Mouse (Mus musculus): ENCODE measurements around the gene Scel. TPM values are rescaled to one million over a fixed set of nuclear protein-coding genes. Genes with fewer than 3 reads are reported as not detected.

The Scel gene
- total RNA-seq, 2 experiments from 2014 or later = 1.1 to 1.4 TPM

DNA sequence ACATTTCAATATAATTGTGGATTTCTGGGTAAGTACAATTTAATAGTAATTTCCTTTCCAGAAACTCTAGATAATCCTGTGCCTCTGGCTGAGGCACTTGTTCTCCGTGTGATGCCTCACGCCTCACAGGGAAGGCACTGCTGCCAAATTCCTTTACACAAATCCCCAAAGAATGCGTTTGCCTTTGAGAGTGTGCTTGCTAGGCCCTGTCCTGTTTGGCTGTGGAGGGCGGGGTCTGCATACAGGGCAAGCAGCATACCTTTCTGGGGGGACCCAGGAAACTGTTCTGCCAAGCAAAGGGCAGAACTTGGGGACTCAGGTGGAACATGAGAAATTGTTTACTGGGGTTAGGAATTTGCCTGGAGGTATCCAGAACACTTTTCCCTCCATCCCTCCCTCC, 12.2 kb upstream of the Scel start:
- no peak for DNase-seq (ENCODE audit: low spot score in 2 of 2)
- intact Hi-C loops (cut with DNase I) = no loop called here

DNA sequence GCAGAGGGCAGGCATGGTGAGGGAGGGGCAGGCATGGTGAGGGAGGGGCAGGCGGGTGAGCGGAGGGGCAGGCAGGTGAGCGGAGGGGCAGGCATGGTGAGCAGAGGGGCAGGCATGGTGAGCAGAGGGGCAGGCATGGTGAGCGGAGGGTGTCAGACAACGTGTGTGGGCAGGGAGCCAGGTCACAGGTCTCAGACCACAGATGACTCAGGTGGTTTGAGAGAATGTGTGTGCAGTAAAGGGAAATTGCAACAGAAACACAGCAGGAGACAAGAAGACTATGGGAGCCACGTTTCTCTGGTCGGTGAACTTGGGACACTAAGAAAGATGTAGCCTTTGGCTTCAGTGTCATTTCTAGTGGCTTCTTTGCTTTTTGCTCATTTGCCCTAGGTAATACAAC, 8.6 kb upstream of the Scel start:
- no peak for DNase-seq (ENCODE audit: low spot score in 2 of 2)
- intact Hi-C loops (cut with DNase I) = no loop called here

DNA sequence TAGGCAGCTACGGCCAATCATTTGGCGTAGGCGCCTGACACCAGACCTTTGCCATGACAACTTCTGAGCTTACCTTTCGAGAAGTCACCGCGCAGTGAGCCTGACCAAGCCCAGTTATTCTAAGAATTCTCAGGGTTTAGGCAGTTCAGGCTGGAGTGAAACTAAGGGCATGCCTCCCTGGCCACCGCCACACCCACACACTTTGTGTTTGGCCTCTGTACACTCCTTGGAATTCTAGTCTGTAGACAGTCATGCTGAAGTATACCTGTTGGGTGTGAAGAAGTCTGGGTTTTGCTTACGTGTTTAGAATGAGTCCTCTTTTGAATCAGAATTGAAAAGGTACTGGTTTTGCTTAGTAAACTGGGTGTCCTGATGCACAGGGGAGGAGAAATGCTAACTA, 3.6 kb upstream of the Scel start:
- DNase-seq (ENCODE audit: low spot score in 2 of 2) = no peak
- intact Hi-C loops (cut with DNase I) = no loop called here

DNA sequence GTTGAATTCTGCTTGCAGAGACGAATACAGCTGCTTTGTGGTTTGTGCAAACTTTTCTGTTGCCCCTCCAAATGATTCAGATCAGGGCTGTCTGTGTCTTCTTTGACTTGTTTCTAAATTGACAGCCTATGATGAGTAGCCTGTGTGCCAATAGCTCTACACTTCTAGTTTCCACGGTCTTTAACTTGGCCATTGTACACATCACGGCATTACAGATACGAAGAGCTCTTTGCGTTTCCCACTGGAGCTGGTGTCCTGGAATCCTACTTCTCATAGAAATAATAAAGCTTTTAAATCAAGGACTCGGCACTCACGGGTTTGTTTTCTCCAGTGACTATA, 300 bp downstream of the Scel start:
- intact Hi-C loops (cut with DNase I) = loop anchor here (2.0 kb wide), 1 partner anchor 45 kb away; no protein-coding TSS in a partner anchor
- DNase-seq (ENCODE audit: low spot score in 2 of 2) = no peak

DNA sequence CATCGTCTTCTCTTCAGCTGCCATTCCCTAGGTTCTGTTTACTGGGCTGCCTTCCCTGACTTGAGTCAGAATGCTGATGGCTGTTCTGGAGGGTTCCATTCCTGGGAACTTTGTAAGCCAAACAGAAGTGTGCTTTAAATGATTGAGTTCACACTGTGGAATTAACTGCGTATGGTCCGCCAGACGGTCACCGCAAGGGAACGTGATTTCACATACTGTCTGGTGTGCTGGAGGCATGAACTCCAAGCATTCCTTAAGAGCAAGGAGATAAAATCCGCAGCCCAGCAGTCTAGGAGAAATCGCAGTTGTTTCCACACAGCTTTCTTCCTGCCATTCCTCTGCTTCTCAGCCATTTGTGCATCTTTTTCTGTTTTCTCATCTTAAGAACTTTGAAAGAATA, 2.3 kb downstream of the Scel start:
- intact Hi-C loops (cut with DNase I) = no loop called here
- no peak for DNase-seq (ENCODE audit: low spot score in 2 of 2)

DNA sequence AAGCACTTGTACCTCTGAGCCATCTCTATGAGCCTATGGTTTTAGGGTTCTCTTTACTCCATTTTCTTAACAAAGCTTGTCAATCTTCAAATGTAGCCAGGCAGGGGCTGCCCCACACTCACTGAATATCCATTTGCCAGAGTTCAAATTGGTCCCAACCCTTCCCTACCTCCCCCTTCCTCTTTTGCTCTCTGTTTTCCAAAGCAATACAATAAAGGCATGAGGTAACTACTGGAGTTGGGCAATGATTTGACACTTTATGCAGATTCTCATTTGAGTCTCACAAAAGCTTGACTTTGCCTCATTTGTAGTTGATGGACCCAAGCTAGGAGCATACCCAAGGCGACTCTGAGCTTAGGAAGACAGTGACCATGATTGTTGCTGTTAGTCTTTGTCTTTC, 13.1 kb downstream of the Scel start:
- no peak for DNase-seq (ENCODE audit: low spot score in 2 of 2)
- intact Hi-C loops (cut with DNase I) = no loop called here

DNA sequence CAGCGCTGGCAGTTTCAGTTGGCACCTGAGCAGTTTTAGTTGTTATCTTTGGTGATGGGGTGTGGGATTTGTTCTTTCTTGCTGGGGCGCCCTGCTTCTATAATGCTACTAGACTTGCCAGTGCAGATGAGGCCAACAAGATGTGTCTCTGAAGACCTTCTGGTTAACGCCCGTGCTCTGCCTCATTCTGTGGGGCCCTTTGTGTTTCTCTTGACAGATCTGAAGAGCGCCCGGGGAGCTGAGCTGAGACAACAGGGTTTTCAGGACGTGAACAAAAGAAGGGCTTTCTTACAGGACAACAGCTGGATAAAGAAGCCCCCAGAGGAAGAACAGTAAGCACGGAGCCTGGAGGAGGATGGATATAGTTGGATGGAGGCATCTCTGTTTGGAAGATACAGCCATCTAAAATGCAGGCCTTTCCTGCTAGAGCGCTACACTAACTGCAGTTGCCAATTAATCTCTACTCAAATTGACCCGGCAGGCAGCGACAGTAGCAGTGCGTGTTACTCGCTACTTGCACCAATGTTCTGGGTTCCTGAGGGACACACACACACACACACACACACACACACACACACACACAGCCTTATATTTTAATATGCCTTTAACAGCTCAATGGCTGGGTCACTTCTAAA, 16.7 kb downstream of the Scel start:
- intact Hi-C loops (cut with DNase I) = loop anchor here (10.0 kb wide), 1 partner anchor 305 kb away; no protein-coding TSS in a partner anchor
- no peak for DNase-seq (ENCODE audit: low spot score in 2 of 2)

DNA sequence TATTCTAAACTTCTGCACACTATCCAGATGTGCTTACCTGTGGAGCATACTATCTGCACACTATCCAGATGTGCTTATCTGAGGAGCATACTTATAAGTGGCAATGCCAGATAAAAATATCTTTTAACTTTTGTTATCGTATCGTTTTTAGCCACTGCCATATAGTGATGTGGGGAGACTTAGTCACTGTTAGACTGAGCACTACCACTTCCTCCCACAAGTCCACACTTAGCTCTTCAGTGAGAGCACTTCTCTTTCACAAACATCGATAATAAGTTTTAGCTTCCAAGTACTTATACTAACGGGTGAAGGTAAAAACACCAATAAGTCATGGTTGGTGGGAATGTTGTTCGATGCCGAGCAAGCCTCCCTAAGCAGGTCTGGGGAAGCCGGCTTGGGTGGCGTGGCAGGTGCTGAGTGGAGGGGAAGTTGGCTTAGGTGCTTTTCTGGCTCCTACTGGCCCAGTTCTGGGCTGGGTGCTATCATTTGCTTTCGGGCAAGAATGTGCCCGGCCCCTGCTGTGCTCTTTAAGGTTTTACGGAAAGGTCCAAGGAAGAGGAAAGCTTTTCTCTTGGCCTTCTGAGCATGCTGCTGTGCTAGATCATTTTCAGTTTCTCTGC, 18.7 kb downstream of the Scel start:
- no peak for DNase-seq (ENCODE audit: low spot score in 2 of 2)
- intact Hi-C loops (cut with DNase I) = loop anchor here (10.0 kb wide), 1 partner anchor 307 kb away; no protein-coding TSS in a partner anchor

DNA sequence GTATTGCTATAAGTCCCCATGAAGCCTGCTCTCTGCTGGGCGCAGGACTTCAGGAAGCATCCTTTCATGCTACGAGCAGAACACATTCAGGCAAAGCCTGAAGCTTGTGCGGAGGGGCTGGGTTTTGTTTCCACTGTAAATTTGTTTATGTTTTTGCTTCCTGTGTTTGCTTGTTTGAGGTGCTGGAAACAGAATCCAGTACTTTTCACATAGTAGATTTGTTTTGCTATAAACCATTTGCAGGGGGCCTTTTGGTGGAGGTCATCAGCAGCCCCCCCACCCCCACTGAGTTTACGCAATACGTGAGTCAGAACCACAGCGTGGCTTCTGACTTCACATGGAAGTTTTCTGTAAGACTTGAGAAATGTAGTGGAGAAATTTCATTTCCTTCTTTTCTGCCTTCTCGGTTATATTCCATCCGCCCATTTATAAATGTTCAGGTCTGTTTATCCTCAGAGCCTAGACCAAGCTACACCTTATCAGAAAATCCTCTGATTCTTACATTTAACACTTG, 22.4 kb downstream of the Scel start:
- no peak for DNase-seq (ENCODE audit: low spot score in 2 of 2)
- intact Hi-C loops (cut with DNase I) = loop anchor here (2.0 to 10.0 kb wide), 4 partner anchors 63 to 523 kb away; no protein-coding TSS in a partner anchor

DNA sequence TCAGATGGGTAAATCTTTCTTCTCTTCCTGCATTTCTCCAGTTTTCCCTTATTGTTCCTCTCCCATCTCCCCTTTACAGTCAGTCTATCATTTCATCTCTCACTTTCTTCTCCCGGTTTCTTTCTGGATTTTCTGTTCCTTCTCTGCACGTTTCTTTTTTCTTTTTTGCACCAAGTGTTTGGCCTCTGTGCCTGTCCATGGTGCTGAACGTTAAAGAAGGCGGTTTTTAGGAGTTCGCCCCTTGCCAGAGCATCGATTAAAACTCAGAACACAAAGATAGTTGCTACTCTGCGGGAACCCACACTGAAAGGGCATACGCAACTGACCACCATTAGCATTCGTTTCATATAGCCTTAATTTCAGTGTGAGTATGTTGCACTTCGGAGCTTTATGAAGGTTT, 23.2 kb downstream of the Scel start:
- intact Hi-C loops (cut with DNase I) = loop anchor here (2.0 to 10.0 kb wide), 4 partner anchors 64 to 524 kb away; no protein-coding TSS in a partner anchor

DNA sequence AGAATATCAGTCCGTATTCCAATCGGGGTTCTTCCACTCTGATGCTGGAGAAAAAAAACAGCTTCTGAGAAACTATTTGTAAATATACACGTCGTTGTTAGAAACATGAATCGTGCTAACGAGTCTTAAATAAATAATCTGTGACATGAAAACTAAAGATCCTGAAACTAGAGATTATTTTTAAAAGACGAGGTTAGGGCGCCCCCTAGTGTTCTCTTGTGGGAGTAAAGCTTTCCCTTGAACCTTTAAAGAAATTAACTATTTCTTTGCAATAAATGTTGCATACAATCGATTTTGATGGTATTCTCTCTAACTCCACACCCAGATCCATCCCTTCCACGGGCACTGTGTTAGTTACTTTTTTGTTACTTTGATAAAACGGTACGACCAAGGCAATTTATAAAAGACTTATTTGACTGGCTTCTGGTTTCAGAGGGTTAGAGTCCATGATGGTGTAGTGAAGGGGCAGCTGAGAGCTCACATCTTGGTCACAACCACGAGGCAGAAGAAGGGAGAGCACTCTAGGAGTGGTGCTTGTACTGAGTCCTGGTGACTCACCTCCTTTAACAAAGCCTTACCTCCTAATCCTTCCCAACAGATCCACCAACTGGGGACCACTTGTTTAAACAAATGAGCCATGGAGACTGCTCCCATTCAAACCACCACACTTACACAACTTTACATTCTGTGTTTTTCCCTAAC, 24.4 kb downstream of the Scel start:
- intact Hi-C loops (cut with DNase I) = loop anchor here (2.0 to 10.0 kb wide), 4 partner anchors 65 to 525 kb away; no protein-coding TSS in a partner anchor
- no peak for DNase-seq (ENCODE audit: low spot score in 2 of 2)

More for the DNA sequence above, 23.2 kb downstream of the Scel start:
- DNase-seq (ENCODE audit: low spot score in 2 of 2) = no peak

DNA sequence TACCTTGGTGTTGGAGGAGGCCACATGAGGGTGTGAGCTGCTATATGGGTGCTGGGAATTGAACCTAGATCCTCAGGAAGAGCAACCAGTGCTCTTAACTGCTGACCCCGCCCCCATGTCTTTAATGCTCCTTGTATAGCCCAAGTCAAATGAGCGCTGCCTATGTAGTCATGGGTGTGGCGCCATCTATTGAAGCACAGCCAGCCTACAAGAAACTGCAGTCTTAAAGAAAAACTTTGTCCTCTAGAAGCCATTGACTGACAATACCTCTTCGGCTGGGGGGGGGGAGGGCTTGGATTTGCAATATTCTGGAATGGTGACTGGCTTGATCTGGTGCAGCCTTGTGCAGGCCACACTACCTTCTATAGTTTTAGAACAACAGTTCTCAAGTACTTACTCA, 26.7 kb downstream of the Scel start:
- intact Hi-C loops (cut with DNase I) = loop anchor here (5.0 to 10.0 kb wide), 3 partner anchors 67 to 472 kb away; no protein-coding TSS in a partner anchor
- no peak for DNase-seq (ENCODE audit: low spot score in 2 of 2)

DNA sequence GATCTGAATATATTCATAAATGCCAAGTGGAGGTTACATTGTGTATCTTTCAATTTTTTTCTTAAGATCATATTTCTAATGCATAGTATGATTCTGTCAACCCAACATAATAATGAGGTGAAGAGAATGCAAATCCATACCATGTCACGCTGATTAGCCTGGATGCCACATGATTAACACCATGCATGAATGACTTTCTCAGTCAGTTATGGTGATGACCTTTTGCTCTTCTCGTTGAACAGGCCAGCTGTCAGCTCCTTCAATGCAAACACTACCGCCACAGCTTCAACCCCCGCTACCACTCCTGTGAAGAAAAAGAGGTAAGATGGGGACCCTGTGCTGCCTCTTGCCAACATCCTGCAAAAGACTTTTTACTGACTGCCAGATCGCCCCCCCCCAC, 28.5 kb downstream of the Scel start:
- DNase-seq (ENCODE audit: low spot score in 2 of 2) = no peak

DNA sequence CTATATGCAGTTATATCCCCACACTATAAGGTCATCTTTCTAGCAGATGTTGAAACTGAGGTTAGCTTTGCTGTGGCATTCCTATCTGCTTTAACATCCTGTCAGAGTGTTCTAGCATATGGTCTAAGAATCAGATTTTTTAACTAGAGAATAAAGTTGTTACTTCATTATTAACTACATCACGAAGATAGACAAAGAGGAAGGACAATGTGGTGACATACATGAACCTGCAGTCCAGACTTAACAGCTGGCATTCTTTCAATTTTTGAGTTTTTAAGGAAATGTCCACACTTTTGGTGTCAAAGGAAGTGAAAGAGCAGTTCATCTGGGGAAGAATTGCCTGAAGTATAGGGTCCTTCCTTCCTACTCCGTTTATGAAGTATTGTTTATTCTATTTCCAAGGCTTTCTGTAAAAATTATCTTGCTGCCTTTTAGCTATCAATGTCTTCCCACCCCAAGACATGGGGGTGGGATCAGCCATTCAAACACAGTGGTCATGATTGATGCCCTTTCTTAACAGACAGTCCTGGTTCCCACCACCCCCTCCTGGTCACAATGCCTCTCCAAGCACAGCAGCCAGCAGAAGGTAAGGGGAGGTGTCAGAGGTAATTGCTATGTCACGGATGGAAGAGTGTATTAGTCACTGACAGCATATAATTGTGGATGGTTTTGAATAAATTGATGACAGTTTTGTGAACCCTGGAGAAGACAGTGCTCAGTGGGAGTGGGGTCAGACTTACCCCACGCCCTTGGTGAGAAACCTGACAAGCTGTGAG, 30.4 kb downstream of the Scel start:
- no peak for DNase-seq (ENCODE audit: low spot score in 2 of 2)
- intact Hi-C loops (cut with DNase I) = no loop called here

More for the DNA sequence above, 28.5 kb downstream of the Scel start:
- intact Hi-C loops (cut with DNase I) = no loop called here

DNA sequence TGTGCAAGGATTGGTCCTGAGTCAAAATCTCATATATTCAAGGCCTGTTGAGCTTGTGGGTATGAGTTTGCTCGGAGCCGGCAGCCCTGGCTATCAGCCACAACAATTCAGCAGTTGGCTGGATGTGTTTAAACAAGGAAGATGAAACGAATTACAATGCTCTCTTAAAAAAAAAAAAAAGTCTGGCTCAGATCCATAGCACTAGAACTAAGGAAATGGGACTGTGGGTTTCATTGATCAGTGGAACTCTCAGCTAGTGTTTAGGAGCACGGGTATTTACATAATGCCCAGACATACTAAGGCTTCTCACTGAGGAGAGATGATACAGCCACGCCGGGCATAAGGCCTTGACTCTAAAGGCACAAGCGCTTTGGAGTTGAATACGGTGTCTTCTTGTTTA, 32.6 kb downstream of the Scel start:
- no peak for DNase-seq (ENCODE audit: low spot score in 2 of 2)
- intact Hi-C loops (cut with DNase I) = no loop called here

DNA sequence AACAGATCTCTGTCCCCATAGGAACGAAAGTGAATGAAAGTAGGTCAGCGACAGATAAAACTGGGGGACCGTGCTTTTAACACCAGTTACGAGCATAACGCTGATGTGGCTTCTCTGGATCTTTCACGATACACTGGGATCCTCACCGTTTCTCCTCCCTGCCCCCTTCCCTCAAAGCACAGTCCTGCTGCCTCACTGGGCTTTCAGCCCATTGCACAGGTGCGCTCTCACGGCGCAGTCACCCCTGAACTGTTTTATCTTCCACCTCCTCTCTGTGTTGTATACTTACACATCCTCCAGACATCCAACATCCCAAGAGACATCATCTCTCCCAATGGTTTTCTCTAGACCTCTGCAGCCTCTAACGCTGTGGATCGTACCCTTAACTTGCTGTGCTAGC, 33.1 kb downstream of the Scel start:
- intact Hi-C loops (cut with DNase I) = no loop called here
- no peak for DNase-seq (ENCODE audit: low spot score in 2 of 2)

DNA sequence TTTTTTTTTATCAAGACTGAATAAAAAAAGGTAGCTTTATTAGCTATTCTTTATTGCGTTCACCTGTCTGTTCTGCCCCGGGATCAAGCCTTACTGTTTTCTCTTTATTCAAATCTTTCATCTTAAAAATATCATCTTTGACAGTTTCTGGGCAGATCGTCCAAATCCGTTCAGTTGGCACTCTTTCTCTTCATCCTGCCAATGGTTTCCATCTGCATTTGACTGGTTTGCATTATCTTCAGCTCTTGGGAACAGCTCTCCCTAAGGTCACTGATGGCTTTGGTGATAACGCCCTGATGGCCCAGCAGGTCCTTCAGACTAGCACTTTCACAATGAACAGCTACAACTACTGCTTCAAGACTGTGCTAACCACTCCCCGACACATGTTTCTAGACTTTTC, 35.1 kb downstream of the Scel start:
- intact Hi-C loops (cut with DNase I) = no loop called here

DNA sequence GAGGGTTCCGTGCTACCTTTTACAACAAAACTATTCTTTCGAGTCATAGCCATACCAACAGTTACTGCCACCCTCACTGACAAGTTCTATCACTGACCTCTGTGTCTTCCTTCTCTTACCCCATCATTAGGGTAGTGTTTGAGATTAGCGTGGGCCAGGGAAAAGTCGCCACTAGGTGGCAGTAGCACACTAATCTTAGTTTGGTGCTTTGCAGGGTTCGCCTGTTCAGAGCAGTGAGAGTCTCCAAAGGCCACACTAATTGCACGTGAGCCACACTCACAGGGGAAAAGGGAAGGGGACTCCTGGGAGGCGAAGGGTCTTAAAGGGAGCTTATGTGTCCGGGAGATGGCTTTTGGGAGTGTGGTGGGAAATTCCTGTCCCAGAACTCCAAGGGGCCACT, 37.3 kb downstream of the Scel start:
- intact Hi-C loops (cut with DNase I) = loop anchor here (1.0 to 5.0 kb wide), 3 partner anchors 102 to 477 kb away; partner anchors contain the start of gene Slain1

More for the DNA sequence above, 35.1 kb downstream of the Scel start:
- no peak for DNase-seq (ENCODE audit: low spot score in 2 of 2)

DNA sequence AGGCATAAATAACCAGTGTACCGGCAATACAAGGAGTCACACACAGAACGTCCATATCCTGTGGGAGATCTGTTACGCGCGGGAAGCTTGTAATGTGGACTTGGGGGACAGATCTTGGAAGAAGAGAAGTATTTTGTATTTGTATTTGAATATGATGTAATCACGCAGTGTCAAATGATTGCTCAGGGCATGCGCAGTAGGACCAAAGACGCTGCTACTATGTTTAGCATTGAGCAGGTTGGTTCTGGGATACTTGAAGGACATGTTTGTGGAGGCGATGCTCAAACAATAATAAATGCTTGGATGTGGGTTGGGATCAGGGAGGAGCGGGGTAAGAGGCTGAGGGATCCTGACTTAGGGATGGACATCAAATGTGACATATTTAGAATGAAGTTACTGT, 37.8 kb downstream of the Scel start:
- DNase-seq (ENCODE audit: low spot score in 2 of 2) = no peak
- intact Hi-C loops (cut with DNase I) = loop anchor here (1.0 to 5.0 kb wide), 3 partner anchors 101 to 476 kb away; partner anchors contain the start of gene Slain1

More for the DNA sequence above, 37.3 kb downstream of the Scel start:
- DNase-seq (ENCODE audit: low spot score in 2 of 2) = peak; percentile 80 to 85

All from left cerebral cortex, postnatal 36 days (tissue).